ENCODE assay signal across 8 mouse cellular contexts in genomic region chr7:101377741-101378262, GRCm38 (mm10). TPM values are rescaled to one million over a fixed set of nuclear protein-coding genes. Genes with fewer than 3 reads are reported as not detected.
DNase-seq lines count a peak whose midpoint lies in the region; ATAC-seq and TF ChIP-seq lines count a peak whose summit lies in the region.

No protein-coding gene starts in this region.

- DNase-seq in CD4-positive helper T cell, adult 2 months (ENCODE audit: low read depth, low spot score) = peak; percentile 90
- peak; percentile 50 for DNase-seq in adrenal gland, postnatal 25 days
- peak; percentile 26 for DNase-seq in forebrain, postnatal 0 days
- peak; percentile 60 for DNase-seq in limb, embryonic 14.5 days (ENCODE audit: low spot score)
- DNase-seq in right cerebral cortex, postnatal 36 days (ENCODE audit: low spot score in 2 of 2) = no peak

- H3K9ac ChIP-seq in forebrain, postnatal 0 days = no peak overlapping the region
- no peak overlapping the region for H3K9ac ChIP-seq in hindbrain, embryonic 12.5 days
- peak overlapping the region; percentile 2; the same call in 1 of the 2 replicates for H3K9ac ChIP-seq in limb, embryonic 14.5 days (ENCODE audit: low read depth, low read length, severe bottlenecking)
- no peak overlapping the region for H3K9ac ChIP-seq in midbrain, embryonic 16.5 days (ENCODE audit: low read depth, low read length)
- H3K9ac ChIP-seq in stomach, embryonic 16.5 days (ENCODE audit: low read length) = peak overlapping the region; percentile 74

- 26% methylated on average over 6 of the region's 7 CpGs for WGBS in forebrain, postnatal 0 days
- 33% methylated on average over 7 of the region's 7 CpGs for WGBS in hindbrain, embryonic 12.5 days
- 18% methylated on average over 7 of the region's 7 CpGs for WGBS in limb, embryonic 14.5 days
- WGBS in midbrain, embryonic 16.5 days = 31% methylated on average over 7 of the region's 7 CpGs
- 11% methylated on average over 6 of the region's 7 CpGs for WGBS in stomach, embryonic 16.5 days

- H3K27ac ChIP-seq in forebrain, postnatal 0 days (ENCODE audit: low read depth, low read length) = no peak overlapping the region
- H3K27ac ChIP-seq in hindbrain, embryonic 12.5 days = no peak overlapping the region
- H3K27ac ChIP-seq in limb, embryonic 14.5 days (replicated peaks; ENCODE audit: low read depth, low read length) = no peak overlapping the region
- no peak overlapping the region for H3K27ac ChIP-seq in midbrain, embryonic 16.5 days (ENCODE audit: low read length)
- peak overlapping the region; percentile 92 for H3K27ac ChIP-seq in stomach, embryonic 16.5 days (ENCODE audit: low read length)

- H3K4me1 ChIP-seq in forebrain, postnatal 0 days (ENCODE audit: insufficient read depth) = no peaks in the 10 kb centered on the region
- H3K4me1 ChIP-seq in hindbrain, embryonic 12.5 days = peaks cover 8% of the 10 kb centered on the region
- no peaks in the 10 kb centered on the region; the same call in 1 of the 2 replicates for H3K4me1 ChIP-seq in limb, embryonic 14.5 days (ENCODE audit: control insufficient read depth, insufficient read depth, low read length)
- peaks cover 2% of the 10 kb centered on the region; the same call in 1 of the 2 replicates for H3K4me1 ChIP-seq in midbrain, embryonic 16.5 days (ENCODE audit: control insufficient read depth, insufficient read depth, low read length)
- H3K4me1 ChIP-seq in stomach, embryonic 16.5 days (ENCODE audit: control insufficient read depth, insufficient read depth, low read length) = peaks cover 20% of the 10 kb centered on the region

- TF ChIP-seq POLR2A in limb, embryonic 14.5 days (IDR thresholded peaks at IDR 0.05; ENCODE audit: borderline replicate concordance, extremely low read depth, insufficient read depth, insufficient read length) = no peak

- no peaks in the 10 kb centered on the region for H3K27me3 ChIP-seq in forebrain, postnatal 0 days (ENCODE audit: insufficient read depth, low read length)
- no peaks in the 10 kb centered on the region for H3K27me3 ChIP-seq in hindbrain, embryonic 12.5 days
- no peaks in the 10 kb centered on the region for H3K27me3 ChIP-seq in limb, embryonic 14.5 days (ENCODE audit: control insufficient read depth, insufficient read depth, low read length)
- no peaks in the 10 kb centered on the region for H3K27me3 ChIP-seq in midbrain, embryonic 16.5 days (ENCODE audit: control insufficient read depth, insufficient read depth, low read depth, low read length)
- no peaks in the 10 kb centered on the region for H3K27me3 ChIP-seq in stomach, embryonic 16.5 days (ENCODE audit: control insufficient read depth, insufficient read depth, low read length)

- no peak for TF ChIP-seq CTCF in forebrain, postnatal 0 days (IDR thresholded peaks at IDR 0.05; ENCODE audit: low read depth)

- H3K4me2 ChIP-seq in forebrain, postnatal 0 days (ENCODE audit: low read depth) = peak overlapping the region; percentile 8; the same call in 1 of the 2 replicates
- 0 out of 2 replicates have a peak overlapping the region, but pooled peaks have one; percentile 21 for H3K4me2 ChIP-seq in hindbrain, embryonic 12.5 days (replicated peaks)
- peak overlapping the region; percentile 32 for H3K4me2 ChIP-seq in limb, embryonic 14.5 days (replicated peaks; ENCODE audit: low read depth, low read length, severe bottlenecking)
- peak overlapping the region; percentile 15; the same call in 1 of the 2 replicates for H3K4me2 ChIP-seq in midbrain, embryonic 16.5 days (ENCODE audit: low read length)
- H3K4me2 ChIP-seq in stomach, embryonic 16.5 days (ENCODE audit: low read depth, low read length) = peak overlapping the region; percentile 57

- no peak overlapping the region for H3K4me3 ChIP-seq in forebrain, postnatal 0 days (ENCODE audit: low read depth, low read length)
- no peak overlapping the region; the same call in 1 of the 2 replicates for H3K4me3 ChIP-seq in hindbrain, embryonic 12.5 days
- H3K4me3 ChIP-seq in limb, embryonic 14.5 days (replicated peaks; ENCODE audit: low read length) = no peak overlapping the region; the same call in 1 of the 2 replicates
- H3K4me3 ChIP-seq in midbrain, embryonic 16.5 days (ENCODE audit: low read depth, low read length) = no peak overlapping the region
- H3K4me3 ChIP-seq in stomach, embryonic 16.5 days (replicated peaks; ENCODE audit: low read length) = peak overlapping the region; percentile 43

- peak; percentile 62 for ATAC-seq in forebrain, postnatal 0 days
- ATAC-seq in hindbrain, embryonic 12.5 days (ENCODE audit: low FRiP score) = 0 out of 2 replicates have a peak, but pooled peaks have one; percentile 14
- peak; percentile 43 for ATAC-seq in limb, embryonic 14.5 days (ENCODE audit: low FRiP score, low read depth)
- no peak for ATAC-seq in midbrain, embryonic 16.5 days
- peak; percentile 89 for ATAC-seq in stomach, embryonic 16.5 days (ENCODE audit: insufficient read depth, low FRiP score)

- H3K9me3 ChIP-seq in forebrain, postnatal 0 days (ENCODE audit: low read length) = no peaks in the 10 kb centered on the region
- H3K9me3 ChIP-seq in hindbrain, embryonic 12.5 days (replicated peaks) = no peaks in the 10 kb centered on the region
- H3K9me3 ChIP-seq in limb, embryonic 14.5 days (ENCODE audit: control insufficient read depth, low read length) = no peaks in the 10 kb centered on the region
- H3K9me3 ChIP-seq in midbrain, embryonic 16.5 days (replicated peaks; ENCODE audit: control insufficient read depth, low read length, poor library complexity, severe bottlenecking) = no peaks in the 10 kb centered on the region
- H3K9me3 ChIP-seq in stomach, embryonic 16.5 days (replicated peaks; ENCODE audit: control insufficient read depth, low read length) = no peaks in the 10 kb centered on the region

- H3K36me3 ChIP-seq in forebrain, postnatal 0 days (ENCODE audit: insufficient read depth) = no peaks in the 10 kb centered on the region
- H3K36me3 ChIP-seq in hindbrain, embryonic 12.5 days = no peaks in the 10 kb centered on the region
- no peaks in the 10 kb centered on the region for H3K36me3 ChIP-seq in limb, embryonic 14.5 days (ENCODE audit: control insufficient read depth, insufficient read depth, low read length)
- H3K36me3 ChIP-seq in midbrain, embryonic 16.5 days (ENCODE audit: control insufficient read depth, insufficient read depth, low read length) = no peaks in the 10 kb centered on the region
- no peaks in the 10 kb centered on the region for H3K36me3 ChIP-seq in stomach, embryonic 16.5 days (ENCODE audit: control insufficient read depth, insufficient read depth, low read length)

RNA-seq across cellular contexts. Expression of gene Arap1, which starts 29.9 kb away (rescaled TPM):
- total RNA-seq in adrenal gland, postnatal 25 days (2021) = 26.8 and 40.2 TPM in 2 replicates
- 14.3 and 15.8 TPM in 2 replicates for total RNA-seq in forebrain, postnatal 0 days (2014; rRNA removed)
- 8.0 and 10.5 TPM in 2 replicates for polyA plus RNA-seq in forebrain, postnatal 0 days (2015; fragmentation: Nextera tagmentation; extraction: Ambion mirVana)
- 17.2 and 26.9 TPM in 2 replicates for polyA plus RNA-seq in hindbrain, embryonic 12.5 days (2016; fragmentation: Nextera tagmentation; extraction: Ambion mirVana)
- polyA plus RNA-seq in limb, embryonic 14.5 days (2012; rRNA removed) = 92.6 and 99.2 TPM in 2 replicates
- 77.1 and 87.3 TPM in 2 replicates for polyA plus RNA-seq in limb, embryonic 14.5 days (2014; fragmentation: Nextera tagmentation; extraction: Ambion mirVana)
- 8.8 and 11.4 TPM in 2 replicates for polyA plus RNA-seq in midbrain, embryonic 16.5 days (2015; fragmentation: Nextera tagmentation; extraction: Ambion mirVana)
- polyA plus RNA-seq in stomach, embryonic 16.5 days (2015; fragmentation: Nextera tagmentation; extraction: Ambion mirVana) = 105 and 111 TPM in 2 replicates

RNA-seq across cellular contexts. Expression of gene Gm45837, which starts 32.9 kb away (rescaled TPM):
- 4.2 TPM in 1 of 2 replicates, not detected in the other for total RNA-seq in adrenal gland, postnatal 25 days (2021)
- not detected in 2 replicates for total RNA-seq in forebrain, postnatal 0 days (2014; rRNA removed)
- polyA plus RNA-seq in forebrain, postnatal 0 days (2015; fragmentation: Nextera tagmentation; extraction: Ambion mirVana) = not detected in 2 replicates
- polyA plus RNA-seq in hindbrain, embryonic 12.5 days (2016; fragmentation: Nextera tagmentation; extraction: Ambion mirVana) = not detected in 2 replicates
- polyA plus RNA-seq in limb, embryonic 14.5 days (2012; rRNA removed) = 0.41 and 0.93 TPM in 2 replicates
- 7.5 and 8.8 TPM in 2 replicates for polyA plus RNA-seq in limb, embryonic 14.5 days (2014; fragmentation: Nextera tagmentation; extraction: Ambion mirVana)
- 0.65 and 0.69 TPM in 2 replicates for polyA plus RNA-seq in midbrain, embryonic 16.5 days (2015; fragmentation: Nextera tagmentation; extraction: Ambion mirVana)
- 5.4 and 5.7 TPM in 2 replicates for polyA plus RNA-seq in stomach, embryonic 16.5 days (2015; fragmentation: Nextera tagmentation; extraction: Ambion mirVana)

RNA-seq across cellular contexts. Expression of gene Pde2a, which starts 43.7 kb away (rescaled TPM):
- total RNA-seq in adrenal gland, postnatal 25 days (2021) = 161 and 169 TPM in 2 replicates
- 94.2 and 104 TPM in 2 replicates for total RNA-seq in forebrain, postnatal 0 days (2014; rRNA removed)
- polyA plus RNA-seq in forebrain, postnatal 0 days (2015; fragmentation: Nextera tagmentation; extraction: Ambion mirVana) = 66.2 and 72.4 TPM in 2 replicates
- polyA plus RNA-seq in hindbrain, embryonic 12.5 days (2016; fragmentation: Nextera tagmentation; extraction: Ambion mirVana) = 26.9 and 27.4 TPM in 2 replicates
- polyA plus RNA-seq in limb, embryonic 14.5 days (2012; rRNA removed) = 11.8 and 12.7 TPM in 2 replicates
- 4.9 and 10.5 TPM in 2 replicates for polyA plus RNA-seq in limb, embryonic 14.5 days (2014; fragmentation: Nextera tagmentation; extraction: Ambion mirVana)
- polyA plus RNA-seq in midbrain, embryonic 16.5 days (2015; fragmentation: Nextera tagmentation; extraction: Ambion mirVana) = 31.6 and 35.5 TPM in 2 replicates
- polyA plus RNA-seq in stomach, embryonic 16.5 days (2015; fragmentation: Nextera tagmentation; extraction: Ambion mirVana) = 16.0 and 19.0 TPM in 2 replicates

Comparison
In these comparisons a context has a peak if more than half of its experiments do, and no peak if none do; other contexts are left out.
1. DNase-seq: peak in CD4-positive helper T cell, adult 2 months (single experiment), adrenal gland, postnatal 25 days (single experiment), forebrain, postnatal 0 days (single experiment) and limb, embryonic 14.5 days (single experiment); none in right cerebral cortex, postnatal 36 days (0 of 2).
2. H3K9ac ChIP-seq: peak in limb, embryonic 14.5 days (single experiment) and stomach, embryonic 16.5 days (single experiment); none in forebrain, postnatal 0 days (single experiment), hindbrain, embryonic 12.5 days (single experiment) and midbrain, embryonic 16.5 days (single experiment).
3. Peak in every context shown above with its lines, with median percentiles within 50 percentile points of each other: H3K4me2 ChIP-seq.